Mouse (Mus musculus) olfactory bulb, adult 2 months (tissue): ENCODE results near the gene Apol7a.

Source experiments
- CTCF ChIP-seq: fragments of 200-500 bp; IDR thresholded peaks from 2 replicates; pipeline ENCODE4 v1.5.1; 2012; ENCODE audit warnings: low read depth, mild to moderate bottlenecking, low read length, moderate library complexity; ENCODE audit not compliant: insufficient read depth
- POLR2A ChIP-seq: fragments of 200-500 bp; IDR thresholded peaks from 2 replicates; pipeline ENCODE4 v1.6.1; 2012; ENCODE audit warnings: mild to moderate bottlenecking, low read depth, low read length, moderate library complexity; ENCODE audit not compliant: insufficient read depth

DNA sequence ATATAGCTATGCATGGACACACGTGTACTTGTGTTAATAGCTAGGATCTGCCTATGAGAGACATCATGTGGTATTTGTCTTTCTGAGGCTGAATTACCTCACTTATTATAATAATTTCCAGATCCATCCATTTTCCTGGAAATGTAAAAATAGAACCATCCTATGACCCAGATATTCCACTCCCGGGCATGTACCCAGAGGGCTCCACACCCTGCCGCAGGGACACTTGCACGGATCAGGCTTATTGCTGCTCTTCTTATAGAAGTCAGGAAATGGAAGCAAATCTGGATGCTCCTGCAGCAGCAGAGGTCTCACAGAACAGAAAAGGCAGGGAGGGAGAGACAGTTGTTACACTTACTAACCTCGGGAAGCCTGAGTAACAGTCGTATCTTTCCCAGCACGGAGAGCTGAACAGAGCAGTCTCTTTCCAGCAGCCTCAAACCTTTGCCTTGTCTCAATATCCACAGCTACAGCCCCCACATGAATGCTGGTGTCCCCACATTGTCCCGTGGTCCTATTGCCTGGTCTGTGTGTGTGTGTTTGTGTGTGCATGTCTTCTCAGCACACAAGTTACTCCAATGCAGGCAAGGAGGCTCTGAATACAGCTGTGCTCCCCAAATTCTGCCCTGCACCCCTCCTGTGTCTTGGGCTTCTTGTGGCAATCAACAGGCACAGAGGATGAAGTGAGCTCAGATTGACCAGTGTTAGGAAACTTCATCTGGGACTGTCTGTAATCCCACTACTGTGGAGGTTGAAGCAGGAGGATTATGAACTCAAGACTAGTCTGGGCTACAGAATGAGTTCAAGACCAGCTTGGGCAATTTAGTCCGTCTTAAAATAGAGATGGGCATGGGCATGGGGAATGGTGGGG is 33.0 kb downstream of the Apol7a start:
- TF ChIP-seq CTCF (no peak), POLR2A (no peak)
